Mouse (Mus musculus): ENCODE data around the gene Slc25a44. TPM values are rescaled to one million over a fixed set of nuclear protein-coding genes. Genes with fewer than 3 reads are reported as not detected.
A peak's percentile ranks its signal among the peaks of the same experiment; 100 is the strongest.
"Not testable (repeated sequence)": the region's sequence is repeated elsewhere in the genome, so short reads cannot be mapped to it uniquely, and the experiment has no call there.

The Slc25a44 gene
- polyA plus RNA-seq, 1 experiment, result 57.6 TPM

DNA sequence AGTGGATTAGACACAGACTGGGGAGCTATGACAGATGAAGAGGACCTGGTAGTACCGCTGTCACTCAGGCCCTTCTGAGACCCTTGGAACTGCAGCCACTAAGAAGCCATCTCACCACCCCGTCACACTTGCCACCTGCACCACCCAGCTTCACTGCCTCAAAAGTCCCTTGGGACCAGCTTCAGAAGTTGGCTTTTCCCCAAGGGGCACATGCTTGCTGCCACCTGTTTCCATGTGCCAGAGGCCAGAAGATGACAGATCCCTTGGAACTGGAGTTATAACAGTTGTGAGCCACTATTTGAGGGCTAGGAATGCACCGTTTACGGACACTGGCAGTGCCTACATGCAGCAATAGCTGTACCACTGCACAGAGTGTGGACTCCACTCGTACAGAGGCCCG is 29.7 kb downstream of the Slc25a44 start:
- TF ChIP-seq POLR2A (IDR thresholded peaks at IDR 0.05; ENCODE audit: borderline replicate concordance, insufficient read depth, low read length) (no peak), CTCF (IDR thresholded peaks at IDR 0.05; ENCODE audit: borderline replicate concordance, insufficient read depth, low read depth, low read length) (no peak)
- peaks cover 22% of the 10 kb centered on the region for H3K4me1 ChIP-seq (ENCODE audit: control insufficient read depth, insufficient read depth, low read length)
- WGBS, result 72% methylated on average over 6 of the region's 6 CpGs
- no peak overlapping the region for H3K27ac ChIP-seq (ENCODE audit: insufficient read depth, low read length)
- H3K4me3 ChIP-seq (replicated peaks; ENCODE audit: insufficient read depth, low read depth, low read length), result no peak overlapping the region
- no peak for DNase-seq
- no peaks in the 10 kb centered on the region for H3K27me3 ChIP-seq (ENCODE audit: control insufficient read depth, insufficient read depth, low read length)

DNA sequence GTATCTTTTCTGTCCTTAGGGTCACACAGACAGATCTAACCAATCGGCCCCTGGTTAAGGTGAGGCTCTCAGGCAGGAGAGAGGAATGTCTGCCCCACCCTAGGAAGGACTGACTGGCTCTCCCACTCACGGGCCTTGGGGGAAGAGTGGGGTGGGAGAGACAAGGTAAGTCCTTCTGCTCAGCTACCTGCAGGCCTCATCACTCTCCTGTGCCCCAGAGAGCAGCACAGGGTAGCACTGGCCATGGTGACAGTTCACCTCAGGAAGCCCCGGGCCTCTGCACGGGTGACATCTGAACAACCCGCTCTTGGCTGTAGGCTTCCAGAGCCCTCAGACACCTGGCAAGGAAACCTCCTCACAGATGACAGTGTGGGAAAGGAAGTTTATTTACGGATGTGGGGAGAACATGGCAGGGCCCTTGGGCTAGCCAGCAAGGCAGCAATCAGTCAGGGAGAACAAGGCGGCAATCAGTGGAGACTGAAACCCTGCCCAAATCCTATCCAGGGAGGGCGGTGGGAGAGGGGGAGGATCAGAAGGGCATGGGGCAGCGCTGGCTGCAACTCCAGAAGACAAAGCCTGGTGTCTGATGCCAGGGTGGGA is 31.1 kb downstream of the Slc25a44 start:
- H3K27me3 ChIP-seq (ENCODE audit: control insufficient read depth, insufficient read depth, low read length), result no peaks in the 10 kb centered on the region
- TF ChIP-seq CTCF (IDR thresholded peaks at IDR 0.05; ENCODE audit: borderline replicate concordance, insufficient read depth, low read depth, low read length), result no peak
- TF ChIP-seq POLR2A (IDR thresholded peaks at IDR 0.05; ENCODE audit: borderline replicate concordance, insufficient read depth, low read length), result no peak
- DNase-seq, result peak in 1 of 2 experiments; percentile 45
- H3K4me3 ChIP-seq (replicated peaks; ENCODE audit: insufficient read depth, low read depth, low read length), result no peak overlapping the region
- H3K27ac ChIP-seq (ENCODE audit: insufficient read depth, low read length), result no peak overlapping the region
- 23% methylated on average over 9 of the region's 9 CpGs for WGBS
- peaks cover 20% of the 10 kb centered on the region for H3K4me1 ChIP-seq (ENCODE audit: control insufficient read depth, insufficient read depth, low read length)

DNA sequence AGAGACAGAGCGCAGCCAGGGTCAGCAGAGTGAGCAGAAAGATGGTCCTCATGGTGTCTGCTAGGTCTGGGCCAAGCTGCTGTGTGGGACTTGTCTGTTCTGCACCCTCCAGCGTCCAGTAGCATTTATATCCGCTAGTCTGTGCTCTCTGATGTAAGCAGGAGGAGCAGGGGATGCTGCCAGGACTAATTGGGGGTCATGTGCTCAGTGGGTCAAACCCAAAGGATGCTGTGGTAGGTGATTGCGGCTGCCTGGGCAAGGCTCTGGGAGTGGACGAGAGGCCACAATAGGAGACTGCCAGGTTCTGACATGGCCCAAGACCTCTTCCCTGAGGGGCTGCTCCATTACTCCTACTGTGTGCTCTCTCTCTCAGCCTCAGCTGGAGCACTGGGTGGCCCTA is 40.6 kb downstream of the Slc25a44 start, which contains the start of gene Bglap:
TSS of gene Bglap (minus strand) at position 101 of the 400 bp plus-strand sequence.
- no peak for TF ChIP-seq POLR2A (IDR thresholded peaks at IDR 0.05; ENCODE audit: borderline replicate concordance, insufficient read depth, low read length)
- TF ChIP-seq CTCF (IDR thresholded peaks at IDR 0.05; ENCODE audit: borderline replicate concordance, insufficient read depth, low read depth, low read length), result no peak
- H3K27me3 ChIP-seq (ENCODE audit: control insufficient read depth, insufficient read depth, low read length), result no peaks in the 10 kb centered on the region
- no peak for DNase-seq
- no peak within 1 kb of the TSS for H3K27ac ChIP-seq (ENCODE audit: insufficient read depth, low read length)
- 71% methylated on average over 5 of the region's 5 CpGs for WGBS
- H3K4me1 ChIP-seq (ENCODE audit: control insufficient read depth, insufficient read depth, low read length), result no peaks in the 10 kb centered on the region
- no peak within 1 kb of the TSS for H3K4me3 ChIP-seq (replicated peaks; ENCODE audit: insufficient read depth, low read depth, low read length)

DNA sequence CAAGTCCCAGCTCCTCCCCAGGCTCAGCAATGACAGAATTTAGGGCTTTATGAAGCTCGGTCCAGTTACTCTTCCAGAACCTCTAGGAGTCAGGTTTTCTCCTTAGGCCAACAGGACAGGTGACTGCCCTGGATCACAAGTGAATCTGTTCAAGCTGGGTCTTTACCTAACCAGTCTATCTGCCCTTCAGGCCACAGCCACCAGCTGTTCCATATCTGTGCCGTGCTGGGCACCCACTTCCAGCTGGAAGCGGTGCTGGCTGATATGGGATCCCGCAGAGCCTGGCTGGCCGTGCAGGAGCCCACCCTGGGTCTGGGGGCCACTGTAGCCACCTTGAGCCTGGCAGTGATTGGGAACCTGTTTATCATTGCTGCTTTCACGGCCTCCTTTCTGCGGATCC is 42.6 kb downstream of the Slc25a44 start:
- not testable (repeated sequence) for H3K27me3 ChIP-seq (ENCODE audit: control insufficient read depth, insufficient read depth, low read length); H3K4me1 ChIP-seq (ENCODE audit: control insufficient read depth, insufficient read depth, low read length); H3K27ac ChIP-seq (ENCODE audit: insufficient read depth, low read length); H3K4me3 ChIP-seq (replicated peaks; ENCODE audit: insufficient read depth, low read depth, low read length); DNase-seq
- 46% methylated on average over 1 of the region's 7 CpGs for WGBS

DNA sequence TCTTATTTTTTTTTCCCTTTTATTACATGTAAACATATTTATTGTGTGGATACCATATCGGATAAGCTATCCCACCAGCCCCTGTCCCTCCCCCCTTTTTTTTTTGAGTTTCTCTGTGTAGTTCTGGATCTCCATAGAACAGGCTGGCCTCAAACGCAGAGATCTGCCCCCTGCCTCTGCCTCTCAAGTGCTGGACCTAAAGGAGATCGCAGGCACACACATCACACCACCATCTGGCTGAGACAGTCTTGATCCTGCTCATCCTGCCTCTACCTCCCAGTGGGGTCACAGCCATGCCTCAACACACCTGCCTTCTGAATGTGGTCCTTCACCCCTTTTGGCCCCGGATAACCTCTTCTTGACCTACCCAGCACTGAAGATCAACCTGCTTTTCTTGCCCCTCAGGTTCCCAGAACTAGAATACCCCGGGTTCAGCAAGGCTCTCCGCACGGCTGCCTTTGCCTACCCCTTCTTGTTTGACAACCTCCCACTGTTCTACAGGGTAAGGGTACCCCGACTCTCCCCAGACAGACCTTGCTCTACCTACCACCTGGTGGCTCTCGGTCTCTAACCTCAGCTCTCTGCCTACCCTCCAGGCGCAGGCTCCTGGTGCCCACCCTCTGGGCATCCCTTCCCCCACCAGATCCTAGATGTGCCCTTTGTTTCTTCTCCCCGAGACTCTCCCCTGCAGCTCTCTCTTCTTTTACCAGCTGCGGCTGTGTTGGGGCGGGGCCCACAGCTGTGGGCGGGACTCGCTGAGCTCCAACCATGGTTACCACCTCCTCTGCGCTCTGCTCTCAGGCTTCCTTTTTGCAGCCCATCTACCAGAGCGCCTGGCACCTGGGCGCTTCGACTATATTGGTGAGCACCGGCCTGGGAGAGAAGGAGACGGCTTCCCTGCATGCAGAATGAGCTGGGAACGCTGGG is 43.3 kb downstream of the Slc25a44 start:
- not testable (repeated sequence) for DNase-seq; H3K27me3 ChIP-seq (ENCODE audit: control insufficient read depth, insufficient read depth, low read length); H3K27ac ChIP-seq (ENCODE audit: insufficient read depth, low read length); H3K4me3 ChIP-seq (replicated peaks; ENCODE audit: insufficient read depth, low read depth, low read length); H3K4me1 ChIP-seq (ENCODE audit: control insufficient read depth, insufficient read depth, low read length)
- 16% methylated on average over 22 of the region's 22 CpGs for WGBS

DNA sequence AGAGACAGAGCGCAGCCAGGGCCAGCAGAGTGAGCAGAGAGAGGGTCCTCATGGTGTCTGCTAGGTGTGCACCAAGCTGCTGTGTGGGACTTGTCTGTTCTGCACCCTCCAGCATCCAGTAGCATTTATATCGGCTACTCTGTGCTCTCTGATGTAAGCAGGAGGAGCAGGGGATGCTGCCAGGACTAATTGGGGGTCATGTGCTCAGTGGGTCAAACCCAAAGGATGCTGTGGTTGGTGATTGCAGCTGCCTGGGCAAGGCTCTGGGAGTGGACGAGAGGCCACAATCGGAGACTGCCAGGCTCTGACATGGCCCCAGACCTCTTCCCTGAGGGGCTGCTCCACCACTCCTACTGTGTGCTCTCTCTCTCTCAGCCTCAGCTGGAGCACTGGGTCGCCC is 46.3 kb downstream of the Slc25a44 start, which contains the start of gene Bglap2:
TSS of gene Bglap2 (minus strand) at position 101 of the 400 bp plus-strand sequence.
- H3K27ac ChIP-seq (ENCODE audit: insufficient read depth, low read length); H3K4me3 ChIP-seq (replicated peaks; ENCODE audit: insufficient read depth, low read depth, low read length); H3K4me1 ChIP-seq (ENCODE audit: control insufficient read depth, insufficient read depth, low read length); DNase-seq; H3K27me3 ChIP-seq (ENCODE audit: control insufficient read depth, insufficient read depth, low read length): not testable (repeated sequence)
- 76% methylated on average over 5 of the region's 5 CpGs for WGBS

DNA sequence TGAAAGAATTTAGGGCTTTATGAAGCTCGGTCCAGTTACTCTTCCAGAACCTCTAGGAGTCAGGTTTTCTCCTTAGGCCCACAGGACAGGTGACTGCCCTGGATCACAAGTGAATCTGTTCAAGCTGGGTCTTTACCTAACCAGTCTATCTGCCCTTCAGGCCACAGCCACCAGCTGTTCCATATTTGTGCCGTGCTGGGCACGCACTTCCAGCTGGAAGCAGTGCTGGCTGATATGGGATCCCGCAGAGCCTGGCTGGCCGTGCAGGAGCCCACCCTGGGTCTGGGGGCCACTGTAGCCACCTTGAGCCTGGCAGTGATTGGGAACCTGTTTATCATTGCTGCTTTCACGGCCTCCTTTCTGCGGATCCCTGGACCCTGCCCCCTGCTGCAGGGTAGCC is 48.3 kb downstream of the Slc25a44 start:
- not testable (repeated sequence) for H3K4me1 ChIP-seq (ENCODE audit: control insufficient read depth, insufficient read depth, low read length); H3K27ac ChIP-seq (ENCODE audit: insufficient read depth, low read length); H3K27me3 ChIP-seq (ENCODE audit: control insufficient read depth, insufficient read depth, low read length); DNase-seq; H3K4me3 ChIP-seq (replicated peaks; ENCODE audit: insufficient read depth, low read depth, low read length)
- 38% methylated on average over 7 of the region's 7 CpGs for WGBS

DNA sequence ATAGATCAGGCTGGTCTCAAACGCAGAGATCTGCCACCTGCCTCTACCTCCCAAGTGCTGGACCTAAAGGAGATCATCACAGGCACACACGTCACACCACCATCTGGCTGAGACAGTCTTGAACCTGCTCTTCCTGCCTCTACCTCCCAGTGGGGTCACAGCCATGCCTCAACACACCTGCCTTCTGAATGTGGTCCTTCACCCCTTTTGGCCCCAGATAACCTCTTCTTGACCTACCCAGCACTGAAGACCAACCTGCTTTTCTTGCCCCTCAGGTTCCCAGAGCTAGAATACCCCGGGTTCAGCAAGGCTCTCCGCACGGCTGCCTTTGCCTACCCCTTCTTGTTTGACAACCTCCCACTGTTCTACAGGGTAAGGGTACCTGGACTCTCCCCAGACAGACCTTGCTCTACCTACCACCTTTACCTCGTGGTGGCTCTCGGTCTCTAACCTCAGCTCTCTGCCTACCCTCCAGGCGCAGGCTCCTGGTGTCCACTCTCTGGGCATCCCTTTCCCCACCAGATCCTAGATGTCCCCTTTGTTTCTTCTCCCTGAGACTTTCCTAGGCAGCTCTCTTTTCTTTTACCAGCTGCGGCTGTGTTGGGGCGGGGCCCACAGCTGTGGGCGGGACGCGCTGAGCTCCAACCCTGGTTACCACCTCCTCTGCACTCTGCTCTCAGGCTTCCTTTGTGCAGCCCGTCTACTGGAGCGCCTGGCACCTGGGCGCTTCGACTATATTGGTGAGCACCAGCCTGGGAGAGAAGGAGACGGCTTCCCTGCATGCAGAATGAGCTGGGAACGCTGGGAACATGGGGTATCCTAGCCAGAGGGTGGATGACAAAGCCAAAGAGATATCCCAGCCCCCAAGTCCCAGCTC is 49.0 kb downstream of the Slc25a44 start:
- WGBS, result 24% methylated on average over 19 of the region's 19 CpGs
- H3K4me3 ChIP-seq (replicated peaks; ENCODE audit: insufficient read depth, low read depth, low read length); DNase-seq; H3K27me3 ChIP-seq (ENCODE audit: control insufficient read depth, insufficient read depth, low read length); H3K27ac ChIP-seq (ENCODE audit: insufficient read depth, low read length); H3K4me1 ChIP-seq (ENCODE audit: control insufficient read depth, insufficient read depth, low read length): not testable (repeated sequence)

DNA sequence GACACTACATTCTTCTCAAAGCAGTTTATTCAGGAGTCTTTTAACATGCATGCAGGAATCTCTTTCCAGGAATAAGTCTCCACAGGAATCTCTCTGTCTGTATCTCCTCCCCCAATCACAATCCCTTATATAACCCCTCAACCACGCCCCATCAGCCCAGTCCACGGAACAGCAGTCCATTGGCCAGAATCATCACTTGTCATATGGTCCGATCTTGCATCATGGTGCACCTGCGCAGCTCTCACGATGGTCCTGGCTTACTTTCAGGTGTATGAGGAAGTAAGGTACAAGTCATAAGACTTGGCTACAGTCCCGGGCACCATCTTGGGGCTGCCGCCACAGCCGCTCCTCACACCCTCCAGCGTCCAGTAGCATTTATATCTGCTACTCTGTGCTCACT is 52.3 kb downstream of the Slc25a44 start, which contains the start of gene Bglap3:
TSS of gene Bglap3 (minus strand) at position 101 of the 400 bp plus-strand sequence.
- H3K4me3 ChIP-seq (replicated peaks; ENCODE audit: insufficient read depth, low read depth, low read length); H3K27me3 ChIP-seq (ENCODE audit: control insufficient read depth, insufficient read depth, low read length): not testable (repeated sequence)
- WGBS, result 86% methylated on average over 9 of the region's 9 CpGs

DNA sequence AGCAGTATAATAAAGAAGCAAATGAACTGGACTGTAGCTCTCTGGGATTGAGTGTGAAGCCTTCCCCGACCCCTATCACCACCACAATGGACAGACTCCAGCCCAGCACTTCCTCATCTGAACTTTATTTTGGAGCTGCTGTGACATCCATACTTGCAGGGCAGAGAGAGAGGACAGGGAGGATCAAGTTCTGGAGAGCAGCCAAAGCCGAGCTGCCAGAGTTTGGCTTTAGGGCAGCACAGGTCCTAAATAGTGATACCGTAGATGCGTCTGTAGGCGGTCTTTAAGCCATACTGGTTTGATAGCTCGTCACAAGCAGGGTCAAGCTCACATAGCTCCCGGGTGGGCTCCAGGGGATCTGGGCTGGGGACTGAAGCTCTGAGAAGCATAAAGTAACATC is 56.4 kb downstream of the Slc25a44 start:
- H3K4me3 ChIP-seq (replicated peaks; ENCODE audit: insufficient read depth, low read depth, low read length); H3K27me3 ChIP-seq (ENCODE audit: control insufficient read depth, insufficient read depth, low read length); H3K27ac ChIP-seq (ENCODE audit: insufficient read depth, low read length); DNase-seq; H3K4me1 ChIP-seq (ENCODE audit: control insufficient read depth, insufficient read depth, low read length): not testable (repeated sequence)
- 69% methylated on average over 7 of the region's 7 CpGs for WGBS

More for the DNA sequence above, 52.3 kb downstream of the Slc25a44 start, which contains the start of gene Bglap3:
- not testable (repeated sequence) for H3K4me1 ChIP-seq (ENCODE audit: control insufficient read depth, insufficient read depth, low read length); H3K27ac ChIP-seq (ENCODE audit: insufficient read depth, low read length); DNase-seq

DNA sequence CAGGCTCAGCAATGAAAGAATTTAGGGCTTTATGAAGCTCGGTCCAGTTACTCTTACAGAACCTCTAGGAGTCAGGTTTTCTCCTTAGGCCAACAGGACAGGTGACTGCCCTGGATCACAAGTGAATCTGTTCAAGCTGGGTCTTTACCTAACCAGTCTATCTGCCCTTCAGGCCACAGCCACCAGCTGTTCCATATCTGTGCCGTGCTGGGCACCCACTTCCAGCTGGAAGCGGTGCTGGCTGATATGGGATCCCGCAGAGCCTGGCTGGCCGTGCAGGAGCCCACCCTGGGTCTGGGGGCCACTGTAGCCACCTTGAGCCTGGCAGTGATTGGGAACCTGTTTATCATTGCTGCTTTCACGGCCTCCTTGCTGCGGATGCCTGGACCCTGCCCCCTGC is 57.4 kb downstream of the Slc25a44 start:
- not testable (repeated sequence) for H3K27me3 ChIP-seq (ENCODE audit: control insufficient read depth, insufficient read depth, low read length); H3K4me1 ChIP-seq (ENCODE audit: control insufficient read depth, insufficient read depth, low read length); H3K27ac ChIP-seq (ENCODE audit: insufficient read depth, low read length); DNase-seq; H3K4me3 ChIP-seq (replicated peaks; ENCODE audit: insufficient read depth, low read depth, low read length)
- 64% methylated on average over 4 of the region's 7 CpGs for WGBS

Measured in cerebellum, adult 2 months (tissue).